Mouse (Mus musculus): ENCODE measurements around the gene Tdrd12. TPM values are rescaled to one million over a fixed set of nuclear protein-coding genes. Genes with fewer than 3 reads are reported as not detected.
"Not testable (repeated sequence)": the region's sequence is repeated elsewhere in the genome, so short reads cannot be mapped to it uniquely, and the experiment has no call there.

Tdrd12 gene
- total RNA-seq, 1 experiment: 35.4 TPM

- H3K9me3 ChIP-seq (ENCODE audit: control insufficient read depth, insufficient read depth, low read depth, low read length): no peaks in the 10 kb centered on the region
- TF ChIP-seq HCFC1 (IDR thresholded peaks at IDR 0.05; ENCODE audit: borderline replicate concordance, insufficient read depth, low read length) (no peak), ZNF384 (IDR thresholded peaks at IDR 0.05; ENCODE audit: low read depth, low read length) (no peak), CHD2 (IDR thresholded peaks at IDR 0.05; ENCODE audit: low read depth, low read length) (no peak), ZC3H11A (IDR thresholded peaks at IDR 0.05; ENCODE audit: borderline replicate concordance, low read depth, low read length) (no peak), MAFK (IDR thresholded peaks at IDR 0.05; ENCODE audit: insufficient read depth, low read depth, low read length) (no peak)
- peaks cover 0 to 4% of the 10 kb centered on the region in 2 experiments; a peak in 1 of 4 replicates for H3K4me1 ChIP-seq (ENCODE audit: control insufficient read depth in 2 of 2, insufficient read depth in 2 of 2, low read length in 2 of 2, poor library complexity in 1 of 2)
- in situ Hi-C loops (cut with MboI; ENCODE audit: low sequenced_read_pairs in 2 of 2, unreplicated experiment in 2 of 2): no loop called here
- peaks cover 10% of the 10 kb centered on the region for H3K36me3 ChIP-seq (ENCODE audit: control insufficient read depth, insufficient read depth, low read length, poor library complexity, severe bottlenecking)
- peak overlapping the region; percentile 78 for H3K27ac ChIP-seq (ENCODE audit: insufficient read depth, low read depth, low read length, poor library complexity, severe bottlenecking)
- H3K9ac ChIP-seq (ENCODE audit: insufficient read depth, low read depth, low read length, poor library complexity, severe bottlenecking): peak overlapping the region; percentile 96
- no peak for DNase-seq (ENCODE audit: low read depth, low spot score)
- peak overlapping the region; percentile 83 to 91 for H3K4me3 ChIP-seq (ENCODE audit: insufficient read depth in 1 of 2, low read depth in 1 of 2, low read length in 2 of 2, poor library complexity in 1 of 2, severe bottlenecking in 1 of 2)
Measured at GRCm38 (mm10) chr7:35554605-35555175, 17.1 kb upstream of the Tdrd12 start.

GRCm38 (mm10) chr7:35553751-35554604 lies 16.4 kb upstream of the Tdrd12 start:
- H3K4me1 ChIP-seq (ENCODE audit: control insufficient read depth in 2 of 2, insufficient read depth in 2 of 2, low read length in 2 of 2, poor library complexity in 1 of 2): peaks cover 0 to 2% of the 10 kb centered on the region in 2 experiments; a peak in 1 of 4 replicates
- no peak overlapping the region for H3K9ac ChIP-seq (ENCODE audit: insufficient read depth, low read depth, low read length, poor library complexity, severe bottlenecking)
- H3K4me3 ChIP-seq (ENCODE audit: insufficient read depth in 1 of 2, low read depth in 1 of 2, low read length in 2 of 2, poor library complexity in 1 of 2, severe bottlenecking in 1 of 2): peak overlapping the region; percentile 83 to 91
- no peak for DNase-seq (ENCODE audit: low read depth, low spot score)
- H3K9me3 ChIP-seq (ENCODE audit: control insufficient read depth, insufficient read depth, low read depth, low read length): no peaks in the 10 kb centered on the region
- TF ChIP-seq HCFC1 (IDR thresholded peaks at IDR 0.05; ENCODE audit: borderline replicate concordance, insufficient read depth, low read length) (no peak), ZC3H11A (IDR thresholded peaks at IDR 0.05; ENCODE audit: borderline replicate concordance, low read depth, low read length) (no peak), CHD2 (IDR thresholded peaks at IDR 0.05; ENCODE audit: low read depth, low read length) (no peak), ZNF384 (IDR thresholded peaks at IDR 0.05; ENCODE audit: low read depth, low read length) (no peak), MAFK (IDR thresholded peaks at IDR 0.05; ENCODE audit: insufficient read depth, low read depth, low read length) (no peak)
- peaks cover 13% of the 10 kb centered on the region for H3K36me3 ChIP-seq (ENCODE audit: control insufficient read depth, insufficient read depth, low read length, poor library complexity, severe bottlenecking)
- in situ Hi-C loops (cut with MboI; ENCODE audit: low sequenced_read_pairs in 2 of 2, unreplicated experiment in 2 of 2): no loop called here
- no peak overlapping the region for H3K27ac ChIP-seq (ENCODE audit: insufficient read depth, low read depth, low read length, poor library complexity, severe bottlenecking)

GRCm38 (mm10) chr7:35545881-35546280 lies 8.3 kb upstream of the Tdrd12 start:
- in situ Hi-C loops (cut with MboI; ENCODE audit: low sequenced_read_pairs in 2 of 2, unreplicated experiment in 2 of 2): no loop called here
- H3K9ac ChIP-seq (ENCODE audit: insufficient read depth, low read depth, low read length, poor library complexity, severe bottlenecking): no peak overlapping the region

GRCm38 (mm10) chr7:35535750-35536512 lies 1.6 kb downstream of the Tdrd12 start:
- peak overlapping the region; percentile 34 for H3K27ac ChIP-seq (ENCODE audit: insufficient read depth, low read depth, low read length, poor library complexity, severe bottlenecking)
- H3K9me3 ChIP-seq (ENCODE audit: control insufficient read depth, insufficient read depth, low read depth, low read length): no peaks in the 10 kb centered on the region
- H3K9ac ChIP-seq (ENCODE audit: insufficient read depth, low read depth, low read length, poor library complexity, severe bottlenecking): peak overlapping the region; percentile 51
- peaks cover 3% of the 10 kb centered on the region; the same call in 1 of the 2 replicates for H3K36me3 ChIP-seq (ENCODE audit: control insufficient read depth, insufficient read depth, low read length, poor library complexity, severe bottlenecking)
- H3K4me1 ChIP-seq (ENCODE audit: control insufficient read depth in 2 of 2, insufficient read depth in 2 of 2, low read length in 2 of 2, poor library complexity in 1 of 2): peaks cover 7 to 16% of the 10 kb centered on the region in 2 experiments
- peak overlapping the region; percentile 2 to 31; a peak in 2 of 4 replicates for H3K4me3 ChIP-seq (ENCODE audit: insufficient read depth in 1 of 2, low read depth in 1 of 2, low read length in 2 of 2, poor library complexity in 1 of 2, severe bottlenecking in 1 of 2)
- in situ Hi-C loops (cut with MboI; ENCODE audit: low sequenced_read_pairs in 2 of 2, unreplicated experiment in 2 of 2): no loop called here
- TF ChIP-seq ZC3H11A (IDR thresholded peaks at IDR 0.05; ENCODE audit: borderline replicate concordance, low read depth, low read length) (no peak), ZNF384 (IDR thresholded peaks at IDR 0.05; ENCODE audit: low read depth, low read length) (no peak), CHD2 (IDR thresholded peaks at IDR 0.05; ENCODE audit: low read depth, low read length) (no peak), HCFC1 (IDR thresholded peaks at IDR 0.05; ENCODE audit: borderline replicate concordance, insufficient read depth, low read length) (no peak), MAFK (IDR thresholded peaks at IDR 0.05; ENCODE audit: insufficient read depth, low read depth, low read length) (no peak)
- no peak for DNase-seq (ENCODE audit: low read depth, low spot score)

More at GRCm38 (mm10) chr7:35545881-35546280, 8.3 kb upstream of the Tdrd12 start:
- Histone ChIP-seq H3K4me3 (ENCODE audit: insufficient read depth in 1 of 2, low read depth in 1 of 2, low read length in 2 of 2, poor library complexity in 1 of 2, severe bottlenecking in 1 of 2) (no peak overlapping the region), H3K36me3 (ENCODE audit: control insufficient read depth, insufficient read depth, low read length, poor library complexity, severe bottlenecking) (peaks cover 19% of the 10 kb centered on the region), H3K9me3 (ENCODE audit: control insufficient read depth, insufficient read depth, low read depth, low read length) (no peaks in the 10 kb centered on the region), H3K27ac (ENCODE audit: insufficient read depth, low read depth, low read length, poor library complexity, severe bottlenecking) (peak overlapping the region; percentile 18; the same call in 1 of the 2 replicates), H3K4me1 (ENCODE audit: control insufficient read depth in 2 of 2, insufficient read depth in 2 of 2, low read length in 2 of 2, poor library complexity in 1 of 2) (peaks cover 0 to 7% of the 10 kb centered on the region in 2 experiments; a peak in 1 of 4 replicates)
- TF ChIP-seq HCFC1 (IDR thresholded peaks at IDR 0.05; ENCODE audit: borderline replicate concordance, insufficient read depth, low read length) (no peak), ZNF384 (IDR thresholded peaks at IDR 0.05; ENCODE audit: low read depth, low read length) (no peak), ZC3H11A (IDR thresholded peaks at IDR 0.05; ENCODE audit: borderline replicate concordance, low read depth, low read length) (no peak), CHD2 (IDR thresholded peaks at IDR 0.05; ENCODE audit: low read depth, low read length) (no peak), MAFK (IDR thresholded peaks at IDR 0.05; ENCODE audit: insufficient read depth, low read depth, low read length) (no peak)
- peak; percentile 58 for DNase-seq (ENCODE audit: low read depth, low spot score)

GRCm38 (mm10) chr7:35530544-35530943 lies 7.0 kb downstream of the Tdrd12 start:
- H3K4me3 ChIP-seq (ENCODE audit: insufficient read depth in 1 of 2, low read depth in 1 of 2, low read length in 2 of 2, poor library complexity in 1 of 2, severe bottlenecking in 1 of 2); H3K9ac ChIP-seq (ENCODE audit: insufficient read depth, low read depth, low read length, poor library complexity, severe bottlenecking); in situ Hi-C loops (cut with MboI; ENCODE audit: low sequenced_read_pairs in 2 of 2, unreplicated experiment in 2 of 2); H3K9me3 ChIP-seq (ENCODE audit: control insufficient read depth, insufficient read depth, low read depth, low read length): not testable (repeated sequence)
- peaks cover 9 to 14% of the 10 kb centered on the region in 2 experiments for H3K4me1 ChIP-seq (ENCODE audit: control insufficient read depth in 2 of 2, insufficient read depth in 2 of 2, low read length in 2 of 2, poor library complexity in 1 of 2)
- peaks cover 24% of the 10 kb centered on the region for H3K36me3 ChIP-seq (ENCODE audit: control insufficient read depth, insufficient read depth, low read length, poor library complexity, severe bottlenecking)
- peak overlapping the region; percentile 82; the same call in 1 of the 2 replicates for H3K27ac ChIP-seq (ENCODE audit: insufficient read depth, low read depth, low read length, poor library complexity, severe bottlenecking)
- peak; percentile 56 for DNase-seq (ENCODE audit: low read depth, low spot score)

Measured in ES-E14 (cell line).